Mouse (Mus musculus): ENCODE results near the gene Cldn13. TPM values are rescaled to one million over a fixed set of nuclear protein-coding genes. Genes with fewer than 3 reads are reported as not detected.

The Cldn13 gene
- polyA plus RNA-seq, 1 experiment from 2014 or later = 152 TPM

DNA sequence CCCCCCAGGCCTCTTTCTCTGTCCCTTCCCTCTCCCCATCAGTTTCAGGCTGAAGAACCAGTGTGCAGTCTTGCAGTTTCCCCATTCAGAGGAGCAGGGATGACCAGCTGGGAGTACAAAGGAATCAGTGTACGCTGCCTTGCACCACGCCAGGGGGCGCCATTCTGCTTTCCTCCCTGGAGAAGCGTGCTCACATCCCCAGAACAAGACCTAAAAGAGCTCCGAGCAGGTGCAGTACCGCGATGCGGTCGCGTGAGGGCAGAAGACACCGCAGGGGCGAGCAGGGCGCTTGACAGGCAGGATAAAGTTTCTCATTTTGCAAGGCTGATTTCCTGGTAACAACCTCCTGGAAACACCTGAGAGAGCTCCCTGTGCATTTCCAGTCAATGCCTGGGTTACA is 8.2 kb downstream of the Cldn13 start:
- peak; percentile 91 for ATAC-seq
- H3K4me3 ChIP-seq (ENCODE audit: low read depth, low read length) = no peak overlapping the region

DNA sequence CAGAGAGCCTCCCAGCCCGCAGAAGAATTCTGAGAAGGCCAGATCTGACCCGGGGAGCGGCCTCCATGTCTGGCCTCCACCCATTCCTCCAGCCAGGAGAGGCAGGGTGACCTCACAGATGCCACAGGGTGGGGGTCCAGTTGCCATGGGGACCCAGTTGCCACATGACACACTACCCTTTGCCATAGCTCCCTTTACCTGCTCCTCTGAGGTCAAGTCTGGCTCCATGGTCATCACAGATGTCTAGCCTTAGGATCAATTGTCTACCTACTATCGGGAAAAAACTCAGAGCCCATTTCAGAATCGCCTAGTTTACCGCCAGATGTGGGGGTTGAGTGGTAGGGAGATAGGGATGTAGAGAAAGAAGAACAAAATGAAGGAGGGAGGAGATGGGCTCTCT is 8.7 kb downstream of the Cldn13 start, which contains the start of gene Tmem270:
Gene Tmem270, minus strand, starts transcription at position 101 of the 400 bp plus-strand sequence.
- Histone ChIP-seq H3K9ac (replicated peaks) (no peak within 1 kb of the TSS), H3K27ac (ENCODE audit: low read depth) (no peak within 1 kb of the TSS), H3K9me3 (ENCODE audit: low read length) (no peaks in the 10 kb centered on the region), H3K36me3 (replicated peaks; ENCODE audit: insufficient read depth, low read length) (no peaks in the 10 kb centered on the region), H3K4me1 (ENCODE audit: insufficient read depth) (no peaks in the 10 kb centered on the region), H3K4me3 (ENCODE audit: low read depth, low read length) (no peak within 1 kb of the TSS), H3K27me3 (ENCODE audit: insufficient read depth, low read length) (no peaks in the 10 kb centered on the region), H3K4me2 (ENCODE audit: low read depth, low read length) (no peak within 1 kb of the TSS)
- no peak for ATAC-seq
- no peak for DNase-seq
- 80% methylated on average over 6 of the region's 6 CpGs for WGBS (ENCODE audit: insufficient replicate concordance)
- TF ChIP-seq EP300 (IDR thresholded peaks at IDR 0.05; ENCODE audit: low read depth) (no peak), CTCF (IDR thresholded peaks at IDR 0.05; ENCODE audit: low read depth) (no peak)

More for the DNA sequence above, 8.2 kb downstream of the Cldn13 start:
- Histone ChIP-seq H3K9me3 (ENCODE audit: low read length) (no peaks in the 10 kb centered on the region), H3K27ac (ENCODE audit: low read depth) (no peak overlapping the region), H3K4me2 (ENCODE audit: low read depth, low read length) (no peak overlapping the region), H3K4me1 (ENCODE audit: insufficient read depth) (no peaks in the 10 kb centered on the region), H3K27me3 (ENCODE audit: insufficient read depth, low read length) (no peaks in the 10 kb centered on the region), H3K9ac (replicated peaks) (no peak overlapping the region), H3K36me3 (replicated peaks; ENCODE audit: insufficient read depth, low read length) (no peaks in the 10 kb centered on the region)
- WGBS (ENCODE audit: insufficient replicate concordance) = under 1% methylated on average over 13 of the region's 13 CpGs
- DNase-seq = peak; percentile 95
- TF ChIP-seq EP300 (IDR thresholded peaks at IDR 0.05; ENCODE audit: low read depth) (no peak), CTCF (IDR thresholded peaks at IDR 0.05; ENCODE audit: low read depth) (peak; percentile 99)

DNA sequence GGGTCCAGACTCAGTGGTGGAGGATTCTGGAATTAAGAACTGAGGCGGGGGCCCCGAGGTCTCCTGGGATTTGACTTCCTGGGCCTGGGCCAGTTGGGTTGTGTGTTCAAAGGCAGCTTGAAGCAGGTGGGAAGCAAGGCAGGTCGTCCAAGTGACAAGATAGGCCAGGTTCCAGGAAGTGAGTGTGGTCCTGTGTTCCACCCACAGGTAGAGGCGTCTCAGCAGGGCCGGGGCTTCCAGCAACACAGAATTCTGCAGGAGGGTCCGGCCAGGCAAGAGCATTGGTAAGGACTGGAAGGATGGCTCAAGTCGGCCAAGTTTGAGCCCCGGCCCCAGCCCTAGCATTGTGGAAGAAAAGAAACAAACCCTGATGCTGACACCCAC is 13.7 kb downstream of the Cldn13 start:
- no peaks in the 10 kb centered on the region for H3K27me3 ChIP-seq (ENCODE audit: insufficient read depth, low read length)
- H3K4me3 ChIP-seq (ENCODE audit: low read depth, low read length) = no peak overlapping the region
- TF ChIP-seq CTCF (IDR thresholded peaks at IDR 0.05; ENCODE audit: low read depth) (no peak), EP300 (IDR thresholded peaks at IDR 0.05; ENCODE audit: low read depth) (no peak)
- H3K4me1 ChIP-seq (ENCODE audit: insufficient read depth) = no peaks in the 10 kb centered on the region
- 65% methylated on average over 8 of the region's 8 CpGs for WGBS (ENCODE audit: insufficient replicate concordance)
- H3K36me3 ChIP-seq (replicated peaks; ENCODE audit: insufficient read depth, low read length) = no peaks in the 10 kb centered on the region
- ATAC-seq (no peak), DNase-seq (no peak)
- no peaks in the 10 kb centered on the region for H3K9me3 ChIP-seq (ENCODE audit: low read length)
- no peak overlapping the region for H3K4me2 ChIP-seq (ENCODE audit: low read depth, low read length)
- H3K9ac ChIP-seq (replicated peaks) = no peak overlapping the region
- no peak overlapping the region for H3K27ac ChIP-seq (ENCODE audit: low read depth)

DNA sequence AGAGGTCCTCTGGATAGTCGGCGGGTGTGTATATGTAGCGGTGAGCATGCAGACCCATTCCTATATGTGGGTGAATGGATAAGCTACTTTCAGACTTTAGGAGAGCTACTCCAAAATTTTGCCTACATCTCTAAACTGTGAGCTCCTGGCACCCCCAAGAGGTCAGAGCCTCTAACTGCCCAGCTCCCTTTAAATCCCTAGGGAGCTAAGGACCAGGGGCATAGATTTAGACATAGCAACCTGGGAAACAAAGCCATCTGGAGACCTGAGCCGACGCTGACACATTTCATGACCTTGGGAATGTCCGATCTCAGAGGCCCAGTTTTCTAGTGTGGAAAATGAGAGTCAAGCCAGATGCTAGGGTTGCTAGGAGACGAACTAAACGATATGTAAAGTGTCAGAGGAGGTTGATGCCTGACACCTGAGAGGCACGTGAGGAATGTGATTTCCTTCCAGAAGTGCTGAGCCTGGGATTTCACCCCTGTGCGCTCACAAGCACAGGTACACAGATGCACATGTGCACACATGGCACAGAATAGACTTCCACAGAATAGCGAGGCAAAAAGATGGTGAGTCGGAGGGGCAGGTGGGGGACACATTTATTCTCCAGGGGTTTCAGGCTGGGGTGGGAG is 14.2 kb downstream of the Cldn13 start:
- Histone ChIP-seq H3K9ac (replicated peaks) (no peak overlapping the region), H3K27me3 (ENCODE audit: insufficient read depth, low read length) (no peaks in the 10 kb centered on the region), H3K36me3 (replicated peaks; ENCODE audit: insufficient read depth, low read length) (no peaks in the 10 kb centered on the region), H3K9me3 (ENCODE audit: low read length) (no peaks in the 10 kb centered on the region), H3K27ac (ENCODE audit: low read depth) (no peak overlapping the region), H3K4me3 (ENCODE audit: low read depth, low read length) (no peak overlapping the region), H3K4me2 (ENCODE audit: low read depth, low read length) (no peak overlapping the region), H3K4me1 (ENCODE audit: insufficient read depth) (no peaks in the 10 kb centered on the region)
- WGBS (ENCODE audit: insufficient replicate concordance) = 48% methylated on average over 12 of the region's 12 CpGs
- no peak for ATAC-seq
- TF ChIP-seq EP300 (IDR thresholded peaks at IDR 0.05; ENCODE audit: low read depth) = no peak
- peak; percentile 61 for TF ChIP-seq CTCF (IDR thresholded peaks at IDR 0.05; ENCODE audit: low read depth)
- DNase-seq = no peak

DNA sequence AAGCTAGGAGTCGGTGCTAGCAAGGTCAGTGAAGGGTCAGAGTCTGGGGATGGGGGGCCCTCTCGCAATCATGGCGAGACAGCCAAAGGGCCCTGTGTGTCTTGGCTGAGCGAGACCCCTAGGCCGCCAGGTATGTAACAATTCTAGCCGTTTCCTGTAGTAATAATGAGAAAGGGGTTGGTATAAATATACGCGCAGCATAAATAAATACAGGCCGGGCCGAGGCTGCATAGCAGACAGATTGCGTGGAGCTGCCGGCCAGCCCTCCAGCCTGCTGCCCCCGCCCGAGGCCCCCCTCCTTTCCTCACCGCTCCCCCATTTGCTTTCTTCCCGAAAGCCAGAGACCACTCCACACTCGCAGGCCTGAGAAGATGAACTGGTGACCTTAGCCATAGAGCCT is 17.7 kb downstream of the Cldn13 start:
- DNase-seq (no peak), ATAC-seq (no peak)
- WGBS (ENCODE audit: insufficient replicate concordance) = 78% methylated on average over 17 of the region's 17 CpGs
- Histone ChIP-seq H3K9ac (replicated peaks) (no peak overlapping the region), H3K4me1 (ENCODE audit: insufficient read depth) (no peaks in the 10 kb centered on the region), H3K9me3 (ENCODE audit: low read length) (no peaks in the 10 kb centered on the region), H3K27me3 (ENCODE audit: insufficient read depth, low read length) (no peaks in the 10 kb centered on the region), H3K4me3 (ENCODE audit: low read depth, low read length) (no peak overlapping the region), H3K36me3 (replicated peaks; ENCODE audit: insufficient read depth, low read length) (no peaks in the 10 kb centered on the region), H3K4me2 (ENCODE audit: low read depth, low read length) (no peak overlapping the region), H3K27ac (ENCODE audit: low read depth) (no peak overlapping the region)
- TF ChIP-seq CTCF (IDR thresholded peaks at IDR 0.05; ENCODE audit: low read depth) = no peak
- no peak for TF ChIP-seq EP300 (IDR thresholded peaks at IDR 0.05; ENCODE audit: low read depth)

DNA sequence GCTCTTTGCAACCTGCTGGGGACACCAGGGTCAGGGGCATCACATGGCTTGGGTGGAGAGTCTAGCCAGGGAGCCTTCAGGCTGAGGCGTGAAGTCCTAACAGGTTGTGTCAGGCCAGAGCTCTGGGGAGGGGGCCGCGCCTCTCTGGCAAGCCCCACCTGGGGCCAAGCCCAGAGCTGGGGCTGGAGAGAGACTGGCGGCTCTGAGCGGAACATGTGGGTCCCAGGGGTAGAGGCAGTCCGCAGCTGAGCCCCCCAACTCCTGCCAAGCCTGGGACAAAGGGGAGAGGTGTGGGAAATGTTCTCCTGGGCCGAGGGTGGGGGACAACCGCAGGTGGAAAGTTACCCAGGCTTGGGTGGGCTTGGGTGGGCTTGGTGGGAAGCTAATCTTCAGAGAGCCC is 18.4 kb downstream of the Cldn13 start:
- DNase-seq (no peak), ATAC-seq (no peak)
- Histone ChIP-seq H3K4me2 (ENCODE audit: low read depth, low read length) (no peak overlapping the region), H3K9ac (replicated peaks) (no peak overlapping the region), H3K27me3 (ENCODE audit: insufficient read depth, low read length) (no peaks in the 10 kb centered on the region), H3K36me3 (replicated peaks; ENCODE audit: insufficient read depth, low read length) (no peaks in the 10 kb centered on the region), H3K4me1 (ENCODE audit: insufficient read depth) (no peaks in the 10 kb centered on the region), H3K9me3 (ENCODE audit: low read length) (no peaks in the 10 kb centered on the region), H3K27ac (ENCODE audit: low read depth) (no peak overlapping the region), H3K4me3 (ENCODE audit: low read depth, low read length) (no peak overlapping the region)
- 68% methylated on average over 8 of the region's 8 CpGs for WGBS (ENCODE audit: insufficient replicate concordance)
- no peak for TF ChIP-seq CTCF (IDR thresholded peaks at IDR 0.05; ENCODE audit: low read depth)
- TF ChIP-seq EP300 (IDR thresholded peaks at IDR 0.05; ENCODE audit: low read depth) = no peak

Measured in liver, postnatal 0 days (tissue).